Mouse (Mus musculus): ENCODE results near the gene Slc51b. TPM values are rescaled to one million over a fixed set of nuclear protein-coding genes. Genes with fewer than 3 reads are reported as not detected.

The Slc51b gene
- total and polyA plus RNA-seq, 3 experiments = not detected

- H3K9me3 ChIP-seq (replicated peaks; ENCODE audit: low read length) = no peaks in the 10 kb centered on the region
- DNase-seq (ENCODE audit: extremely low read depth) = no peak
- no peak overlapping the region for H3K9ac ChIP-seq (ENCODE audit: insufficient read depth, low read depth)
- in situ Hi-C loops (cut with MboI; ENCODE audit: low pct_ligation_motif_present, low pct_unique_long_range_greater_than_20kb, low sequenced_read_pairs) (no loop called here), dilution Hi-C loops (cut with MboI; ENCODE audit: extremely low pct_ligation_motif_present, extremely low pct_unique_long_range_greater_than_20kb, low sequenced_read_pairs) (no loop called here)
- no peak overlapping the region for H3K27ac ChIP-seq (ENCODE audit: insufficient read depth, low read depth)
- TF ChIP-seq CHD1 (IDR thresholded peaks at IDR 0.05; ENCODE audit: low read depth, low read length) (no peak), ZKSCAN1 (IDR thresholded peaks at IDR 0.05; ENCODE audit: borderline replicate concordance, low read depth, low read length) (no peak), ZNF384 (IDR thresholded peaks at IDR 0.05; ENCODE audit: low read depth, low read length) (no peak), RAD21 (IDR thresholded peaks at IDR 0.05; ENCODE audit: low read depth, low read length) (no peak), NRF1 (IDR thresholded peaks at IDR 0.05; ENCODE audit: low read depth, low read length) (no peak), POLR2AphosphoS2 (IDR thresholded peaks at IDR 0.05; ENCODE audit: low read depth, low read length) (no peak), SMC3 (IDR thresholded peaks at IDR 0.05; ENCODE audit: low read depth, low read length) (no peak), MAX (IDR thresholded peaks at IDR 0.05; ENCODE audit: low read length) (no peak), ZC3H11A (IDR thresholded peaks at IDR 0.05; ENCODE audit: low read depth, low read length) (no peak), MEF2A (IDR thresholded peaks at IDR 0.05; ENCODE audit: borderline replicate concordance, low read depth, low read length) (no peak), USF2 (conservative IDR thresholded peaks at IDR 0.05; ENCODE audit: low read depth, low read length) (no peak), ZMIZ1 (IDR thresholded peaks at IDR 0.05; ENCODE audit: low read depth, low read length) (no peak), IRF4 (IDR thresholded peaks at IDR 0.05; ENCODE audit: low read depth, low read length) (no peak), KAT2A (IDR thresholded peaks at IDR 0.05; ENCODE audit: insufficient replicate concordance, low read length) (no peak), JUN (IDR thresholded peaks at IDR 0.05; ENCODE audit: insufficient read depth, low read depth, low read length) (no peak), TCF12 (IDR thresholded peaks at IDR 0.05; ENCODE audit: low read depth, low read length) (no peak), GABPA (IDR thresholded peaks at IDR 0.05; ENCODE audit: insufficient replicate concordance, low read depth, low read length) (no peak), POLR2A (IDR thresholded peaks at IDR 0.05; ENCODE audit: low read depth, low read length) (no peak), TBP (conservative IDR thresholded peaks at IDR 0.05; ENCODE audit: low read depth, low read length) (no peak), MXI1 (IDR thresholded peaks at IDR 0.05; ENCODE audit: low read depth, low read length) (no peak)
- peaks cover 3% of the 10 kb centered on the region for H3K27me3 ChIP-seq (replicated peaks)
- no peaks in the 10 kb centered on the region; a peak in 1 of 4 replicates for H3K4me1 ChIP-seq (ENCODE audit: control insufficient read depth in 1 of 2, insufficient read depth in 2 of 2)
- H3K79me2 ChIP-seq (replicated peaks; ENCODE audit: control insufficient read depth, extremely low read depth, insufficient read depth, poor library complexity, severe bottlenecking) = no peaks in the 10 kb centered on the region
- H3K4me3 ChIP-seq (replicated peaks in 1 of 3; ENCODE audit: low read depth in 2 of 3, low read length in 2 of 3, poor library complexity in 1 of 3) = no peak overlapping the region
- no peaks in the 10 kb centered on the region for H3K36me3 ChIP-seq (replicated peaks in 1 of 2; ENCODE audit: control insufficient read depth in 1 of 2, insufficient read depth in 1 of 2, low read length in 1 of 2)
- H3K4me2 ChIP-seq (ENCODE audit: insufficient read depth, low read depth, poor library complexity, severe bottlenecking) = no peak overlapping the region
These were observed 12.4 kb downstream of the Slc51b start for GRCm38 (mm10) chr9:65410378-65410777.

- TF ChIP-seq POLR2AphosphoS2 (IDR thresholded peaks at IDR 0.05; ENCODE audit: low read depth, low read length) = no peak
- no peak for TF ChIP-seq ETS1 (conservative IDR thresholded peaks at IDR 0.05; ENCODE audit: low read depth, low read length)
- no peak for TF ChIP-seq TBP (conservative IDR thresholded peaks at IDR 0.05; ENCODE audit: low read depth, low read length)
- TF ChIP-seq MAX (IDR thresholded peaks at IDR 0.05; ENCODE audit: low read length) = no peak
- TF ChIP-seq HCFC1 (IDR thresholded peaks at IDR 0.05; ENCODE audit: low read depth, low read length) = no peak
- no peak for TF ChIP-seq UBTF (IDR thresholded peaks at IDR 0.05; ENCODE audit: low read depth, low read length)
- no peak for TF ChIP-seq ZKSCAN1 (IDR thresholded peaks at IDR 0.05; ENCODE audit: borderline replicate concordance, low read depth, low read length)
- no peak for TF ChIP-seq EP300 (IDR thresholded peaks at IDR 0.05; ENCODE audit: low read length)
- no peak for TF ChIP-seq MXI1 (IDR thresholded peaks at IDR 0.05; ENCODE audit: low read depth, low read length)
- TF ChIP-seq NELFE (IDR thresholded peaks at IDR 0.05; ENCODE audit: low read depth, low read length) = no peak
- H3K27me3 ChIP-seq (replicated peaks) = peaks cover 3% of the 10 kb centered on the region
- in situ Hi-C loops (cut with MboI; ENCODE audit: low pct_ligation_motif_present, low pct_unique_long_range_greater_than_20kb, low sequenced_read_pairs) (no loop called here), dilution Hi-C loops (cut with MboI; ENCODE audit: extremely low pct_ligation_motif_present, extremely low pct_unique_long_range_greater_than_20kb, low sequenced_read_pairs) (no loop called here)
- no peaks in the 10 kb centered on the region for H3K9me3 ChIP-seq (replicated peaks; ENCODE audit: low read length)
- no peak overlapping the region for H3K4me3 ChIP-seq (replicated peaks in 1 of 3; ENCODE audit: low read depth in 2 of 3, low read length in 2 of 3, poor library complexity in 1 of 3)
- H3K27ac ChIP-seq (ENCODE audit: insufficient read depth, low read depth) = no peak overlapping the region
- no peak overlapping the region for H3K9ac ChIP-seq (ENCODE audit: insufficient read depth, low read depth)
- H3K36me3 ChIP-seq (replicated peaks in 1 of 2; ENCODE audit: control insufficient read depth in 1 of 2, insufficient read depth in 1 of 2, low read length in 1 of 2) = no peaks in the 10 kb centered on the region
- DNase-seq (ENCODE audit: extremely low read depth) = no peak
- no peak overlapping the region for H3K4me2 ChIP-seq (ENCODE audit: insufficient read depth, low read depth, poor library complexity, severe bottlenecking)
- no peaks in the 10 kb centered on the region; a peak in 1 of 4 replicates for H3K4me1 ChIP-seq (ENCODE audit: control insufficient read depth in 1 of 2, insufficient read depth in 2 of 2)
- no peaks in the 10 kb centered on the region for H3K79me2 ChIP-seq (replicated peaks; ENCODE audit: control insufficient read depth, extremely low read depth, insufficient read depth, poor library complexity, severe bottlenecking)
These were observed 13.9 kb downstream of the Slc51b start for GRCm38 (mm10) chr9:65408871-65409295.
